17 mouse cellular contexts compared by ENCODE assay signal in genomic region chr15:7113906-7114305, GRCm38 (mm10). TPM values are rescaled to one million over a fixed set of nuclear protein-coding genes. Genes with fewer than 3 reads are reported as not detected.
DNase-seq lines count a peak whose midpoint lies in the region; ATAC-seq and TF ChIP-seq lines count a peak whose summit lies in the region.
"Had no signal": no experiment of that assay in that cellular context is flagged by ENCODE, and none has a peak within 500 bp of the region (broad histone marks: within the 10 kb centered on the region; RNA-seq: fewer than 3 reads in every experiment).

No protein-coding gene starts in this region.

- H3K4me1 ChIP-seq in ES-E14 (ENCODE audit: control insufficient read depth in 2 of 2, insufficient read depth in 2 of 2, low read length in 2 of 2, poor library complexity in 1 of 2): peaks cover 20 to 32% of the 10 kb centered on the region in 2 experiments
- H3K4me1 ChIP-seq: limb, embryonic 12.5 days; midbrain, embryonic 12.5 days had no signal

- no peaks in the 10 kb centered on the region; the same call in 1 of the 2 replicates for H3K36me3 ChIP-seq in ES-E14 (ENCODE audit: control insufficient read depth, insufficient read depth, low read length, poor library complexity, severe bottlenecking)
- no peaks in the 10 kb centered on the region for H3K36me3 ChIP-seq in splenic B cell, adult 2 months (ENCODE audit: control insufficient read depth, insufficient read depth, low read length, poor library complexity, severe bottlenecking)
- H3K36me3 ChIP-seq: heart, embryonic 10.5 days; limb, embryonic 12.5 days; lung, embryonic 15.5 days; midbrain, embryonic 12.5 days had no signal

- no peak overlapping the region for H3K9ac ChIP-seq in ES-E14 (ENCODE audit: insufficient read depth, low read depth, low read length, poor library complexity, severe bottlenecking)
- H3K9ac ChIP-seq: limb, embryonic 12.5 days; lung, embryonic 15.5 days; midbrain, embryonic 12.5 days had no signal

- in situ Hi-C loops in ES-E14 (cut with MboI; ENCODE audit: low sequenced_read_pairs in 2 of 2, unreplicated experiment in 2 of 2): no loop called here

- H3K27ac ChIP-seq in ES-E14 (ENCODE audit: insufficient read depth, low read depth, low read length, poor library complexity, severe bottlenecking): peak overlapping the region; percentile 100; the same call in 1 of the 2 replicates
- H3K27ac ChIP-seq: heart, embryonic 10.5 days; limb, embryonic 12.5 days; lung, embryonic 15.5 days; midbrain, embryonic 12.5 days had no signal

- no peak overlapping the region for H3K4me3 ChIP-seq in ES-E14 (ENCODE audit: insufficient read depth in 1 of 2, low read depth in 1 of 2, low read length in 2 of 2, poor library complexity in 1 of 2, severe bottlenecking in 1 of 2)
- H3K4me3 ChIP-seq: heart, embryonic 10.5 days; limb, embryonic 12.5 days; lung, embryonic 15.5 days; midbrain, embryonic 12.5 days had no signal

- DNase-seq in lung, postnatal 25 days (ENCODE audit: low spot score): peak; percentile 49
- no peak for DNase-seq in lung, postnatal 10 days
- no peak for DNase-seq in ES-E14 (ENCODE audit: low read depth, low spot score)
- DNase-seq in splenic B cell, adult 2 months (ENCODE audit: low read depth, low spot score): peak; percentile 88
- DNase-seq in right cerebral cortex, adult 18-20 months: no peak
- no peak for DNase-seq in ovary, postnatal 36 days (ENCODE audit: low spot score)
- DNase-seq: cerebellum, adult 2 months; heart, postnatal 36 days; kidney, adult 8-10 months; right cerebral cortex, postnatal 14 days; thymus, adult 18-20 months had no signal

- no peaks in the 10 kb centered on the region for H3K27me3 ChIP-seq in splenic B cell, adult 2 months (ENCODE audit: control insufficient read depth, insufficient read depth, low read length, poor library complexity, severe bottlenecking)
- H3K27me3 ChIP-seq: limb, embryonic 12.5 days; lung, embryonic 15.5 days; midbrain, embryonic 12.5 days had no signal

- no peaks in the 10 kb centered on the region for H3K9me3 ChIP-seq in ES-E14 (ENCODE audit: control insufficient read depth, insufficient read depth, low read depth, low read length)
- H3K9me3 ChIP-seq: heart, embryonic 10.5 days; limb, embryonic 12.5 days; lung, embryonic 15.5 days; midbrain, embryonic 12.5 days had no signal

- peak; percentile 96 to 98 for ATAC-seq in hematopoietic stem cell, adult 5-6 weeks (replicated peaks in 1 of 2; ENCODE audit: insufficient read depth in 1 of 2, low FRiP score in 2 of 2, low TSS enrichment in 1 of 2, low read depth in 1 of 2, poor library complexity in 2 of 2, severe bottlenecking in 2 of 2)
- ATAC-seq: forebrain, embryonic 16.5 days had no signal

TF ChIP-seq in ES-E14, 5 proteins besides CTCF, POLR2A, EP300 and RAD21:
- TF ChIP-seq ZC3H11A (IDR thresholded peaks at IDR 0.05; ENCODE audit: borderline replicate concordance, low read depth, low read length): no peak
- no peak for TF ChIP-seq MAFK (IDR thresholded peaks at IDR 0.05; ENCODE audit: insufficient read depth, low read depth, low read length)
- TF ChIP-seq CHD2 (IDR thresholded peaks at IDR 0.05; ENCODE audit: low read depth, low read length): no peak
- TF ChIP-seq ZNF384 (IDR thresholded peaks at IDR 0.05; ENCODE audit: low read depth, low read length): no peak
- TF ChIP-seq HCFC1 (IDR thresholded peaks at IDR 0.05; ENCODE audit: borderline replicate concordance, insufficient read depth, low read length): no peak
TF ChIP-seq in ES-E14: peak in this region for 0.

RNA-seq across cellular contexts. Expression of gene Lifr, which starts 23.5 kb away (rescaled TPM):
- total RNA-seq in ES-E14 (2012; rRNA removed): 89.3 and 99.9 TPM in 2 replicates
- total RNA-seq in hematopoietic stem cell, adult 5-6 weeks (2017): 0.30 and 1.4 TPM in 2 replicates

Comparison
In these comparisons a context has a peak if more than half of its experiments do, and no peak if none do; other contexts are left out.
1. DNase-seq: peak in lung, postnatal 25 days (single experiment) and splenic B cell, adult 2 months (single experiment); none in lung, postnatal 10 days (single experiment), ES-E14 (single experiment), right cerebral cortex, adult 18-20 months (single experiment) and ovary, postnatal 36 days (single experiment).
2. RNA of gene Lifr, which starts 23.5 kb away (total RNA-seq): 89.3 to 99.9 TPM in ES-E14; 0.30 to 1.4 TPM in hematopoietic stem cell, adult 5-6 weeks; every median in the first group is over 10 times any median in the second.